Mouse (Mus musculus) forebrain, embryonic 13.5 days (tissue): ENCODE results near the gene Sptlc2. TPM values are rescaled to one million over a fixed set of nuclear protein-coding genes. Genes with fewer than 3 reads are reported as not detected.

Source experiments
- ATAC-seq: fragments of 200-750 bp; cut with Nextera tagmentation; 2 replicates; pipeline ENCODE4 v1.8.0; 2017
- H3K27ac ChIP-seq: fragments of 300-500 bp; sonication (generic); 2 replicates; pipeline ENCODE4 v1.5.1; 2015; ENCODE audit warnings: inconsistent platforms, mild to moderate bottlenecking, moderate library complexity
- H3K27me3 ChIP-seq: fragments of 300-500 bp; sonication (generic); 2 replicates; pipeline ENCODE4 v1.6.1; 2015; ENCODE audit warnings: mild to moderate bottlenecking, inconsistent platforms
- H3K36me3 ChIP-seq: fragments of 300-500 bp; sonication (generic); 2 replicates; pipeline ENCODE4 v1.6.1; 2015; ENCODE audit warnings: mild to moderate bottlenecking, inconsistent platforms; ENCODE audit not compliant: poor library complexity, severe bottlenecking
- H3K4me1 ChIP-seq: fragments of 300-500 bp; sonication (generic); 2 replicates; pipeline ENCODE4 v1.6.1; 2015; ENCODE audit warnings: inconsistent platforms
- H3K4me2 ChIP-seq: fragments of 300-500 bp; sonication (generic); 2 replicates; pipeline ENCODE4 v1.6.1; 2015; ENCODE audit warnings: inconsistent platforms, mild to moderate bottlenecking, moderate library complexity
- H3K4me3 ChIP-seq: fragments of 300-500 bp; sonication (generic); 2 replicates; pipeline ENCODE4 v1.5.1; 2015; ENCODE audit warnings: mild to moderate bottlenecking, inconsistent platforms
- H3K9ac ChIP-seq: fragments of 300-500 bp; sonication (generic); 2 replicates; pipeline ENCODE4 v1.6.1; 2015; ENCODE audit warnings: mild to moderate bottlenecking, inconsistent platforms
- H3K9me3 ChIP-seq: fragments of 300-500 bp; sonication (generic); replicated peaks from 2 replicates; pipeline ENCODE4 v1.6.1; 2016; ENCODE audit warnings: inconsistent platforms
- WGBS: fragments of 180-500 bp; shearing (Covaris S2); methylation state at CpG from one replicate; pipeline ENCODE4 v1.1.7; 2015; 5-methylcytosine and 5-hydroxymethylcytosine counted together
- microRNA-seq: library from miRNA; unstranded; fragments of <30 nt; microRNA quantifications from one replicate; pipeline ENCODE4, GENCODE M21; 2016
- polyA plus RNA-seq: library from polyadenylated mRNA; unstranded; fragments of >200 nt; fragmentation: Nextera tagmentation; extraction: Ambion mirVana; gene quantifications from 2 replicates; pipeline ENCODE4 v1.2.1, GENCODE M21; 2015

Sptlc2 gene
- polyA plus RNA-seq, 1 experiment from 2014 or later = 50.1 TPM

DNA sequence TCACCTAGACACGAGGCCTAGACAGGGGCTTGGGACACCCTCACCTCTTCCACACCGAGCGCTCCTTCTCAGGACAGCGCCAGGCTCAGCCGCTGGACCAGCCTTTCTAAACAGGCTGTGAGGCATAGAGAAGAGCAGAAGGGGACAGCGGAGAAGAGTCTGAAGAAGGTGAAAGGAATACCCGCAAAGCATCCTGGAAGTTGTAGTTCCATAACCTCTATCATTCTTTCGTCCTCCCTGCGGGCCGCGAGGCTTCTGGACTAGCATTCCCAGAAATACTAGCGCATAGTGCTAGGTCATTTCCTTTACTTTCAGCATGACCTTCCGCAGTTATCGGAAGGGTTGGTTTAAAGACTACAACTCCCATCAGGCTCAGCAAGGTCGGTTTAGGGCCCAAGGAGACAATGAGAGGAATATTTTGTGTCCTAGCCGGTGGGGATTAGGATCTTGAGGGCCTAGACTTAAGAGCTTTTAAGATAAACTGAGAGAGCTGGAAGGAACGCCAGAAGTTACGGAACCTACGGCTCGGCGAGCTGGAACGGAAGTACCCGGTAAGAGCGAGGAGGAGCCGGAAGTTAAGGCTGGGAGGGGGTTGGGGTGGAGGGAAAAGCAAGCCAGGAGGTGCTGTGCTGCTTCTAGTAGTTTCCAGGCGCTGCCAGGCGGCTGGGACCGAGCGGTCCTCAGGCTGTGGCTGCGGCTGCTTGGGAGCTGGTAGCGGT lies 121.9 kb downstream of the Sptlc2 start, which contains the start of the genes Vipas39 and Ahsa1:
Vipas39 (minus strand) TSS at position 149 of the 719 bp plus-strand sequence.
Ahsa1 (plus strand) TSS at position 372 of the 719 bp plus-strand sequence.
- H3K4me2 ChIP-seq = peak within 1 kb of the TSS; percentile 97
- H3K4me3 ChIP-seq = peak within 1 kb of the TSS; percentile 83
- peak within 1 kb of the TSS; percentile 83 for H3K27ac ChIP-seq
- H3K27me3 ChIP-seq = no peaks in the 10 kb centered on the region
- H3K4me1 ChIP-seq = peaks cover 27% of the 10 kb centered on the region
- H3K9ac ChIP-seq = peak within 1 kb of the TSS; percentile 93
- ATAC-seq = peak; percentile 97
- peaks cover 50% of the 10 kb centered on the region for H3K36me3 ChIP-seq
- no peaks in the 10 kb centered on the region for H3K9me3 ChIP-seq
- WGBS = under 1% methylated on average over 31 of the region's 31 CpGs

GRCm38 (mm10) chr12:87265444-87265843 lies 122.7 kb downstream of the Sptlc2 start:
- no peak for ATAC-seq
- Histone ChIP-seq H3K4me3 (peak overlapping the region; percentile 83), H3K27me3 (no peaks in the 10 kb centered on the region), H3K4me1 (peaks cover 27% of the 10 kb centered on the region), H3K9me3 (no peaks in the 10 kb centered on the region), H3K36me3 (peaks cover 50% of the 10 kb centered on the region), H3K27ac (peak overlapping the region; percentile 71), H3K9ac (peak overlapping the region; percentile 90), H3K4me2 (peak overlapping the region; percentile 67)
- WGBS = 22% methylated on average over 11 of the region's 11 CpGs

GRCm38 (mm10) chr12:87260562-87260961 lies 127.6 kb downstream of the Sptlc2 start:
- H3K9me3 ChIP-seq = no peaks in the 10 kb centered on the region
- peaks cover 12% of the 10 kb centered on the region for H3K4me1 ChIP-seq
- no peak overlapping the region for H3K9ac ChIP-seq
- peaks cover 76% of the 10 kb centered on the region for H3K36me3 ChIP-seq
- H3K4me2 ChIP-seq = no peak overlapping the region
- ATAC-seq = no peak
- no peak overlapping the region for H3K4me3 ChIP-seq
- H3K27me3 ChIP-seq = no peaks in the 10 kb centered on the region
- H3K27ac ChIP-seq = no peak overlapping the region
- 98% methylated on average over 8 of the region's 8 CpGs for WGBS

GRCm38 (mm10) chr12:87256629-87257028 lies 131.5 kb downstream of the Sptlc2 start:
- Histone ChIP-seq H3K4me3 (no peak overlapping the region), H3K9ac (no peak overlapping the region), H3K9me3 (no peaks in the 10 kb centered on the region), H3K27me3 (no peaks in the 10 kb centered on the region), H3K36me3 (peaks cover 95% of the 10 kb centered on the region), H3K4me2 (no peak overlapping the region), H3K4me1 (no peaks in the 10 kb centered on the region), H3K27ac (no peak overlapping the region)
- WGBS = 91% methylated on average over 5 of the region's 5 CpGs
- ATAC-seq = no peak

Small RNAs within 50 kb of the gene (microRNA-seq; reads per million reads assigned to microRNA genes)
- gene Gm47293 (not detected), gene Mir3068 (31.4 reads per million, percentile 37 among the genes with 10 or more reads in this experiment)

Other genes with a start within 250 kb of the Sptlc2 start
- 27.2 and 29.5 TPM in 2 replicates for gene Gstz1, start 241.2 kb downstream of the Sptlc2 start, polyA plus RNA-seq
- gene Pomt2, start 240.4 kb downstream of the Sptlc2 start, polyA plus RNA-seq = 10.5 and 12.0 TPM in 2 replicates
- 1.3 and 2.5 TPM in 2 replicates for gene Samd15, start 188.6 kb downstream of the Sptlc2 start, polyA plus RNA-seq
- 2.6 and 3.5 TPM in 2 replicates for gene Tmed8, start 187.9 kb downstream of the Sptlc2 start, polyA plus RNA-seq
- 1.5 and 1.6 TPM in 2 replicates for gene Noxred1, start 149.6 kb downstream of the Sptlc2 start, polyA plus RNA-seq
- gene Vipas39, start 122.1 kb downstream of the Sptlc2 start, polyA plus RNA-seq = 68.8 and 73.3 TPM in 2 replicates
- 216 and 228 TPM in 2 replicates for gene Ahsa1, start 121.9 kb downstream of the Sptlc2 start, polyA plus RNA-seq
- 1.5 and 2.6 TPM in 2 replicates for gene Ism2, start 88.7 kb downstream of the Sptlc2 start, polyA plus RNA-seq
- 327 and 345 TPM in 2 replicates for gene Slirp, start 55.5 kb upstream of the Sptlc2 start, polyA plus RNA-seq
- 47.2 and 56.5 TPM in 2 replicates for gene Alkbh1, start 55.7 kb upstream of the Sptlc2 start, polyA plus RNA-seq
- gene Snw1, start 83.9 kb upstream of the Sptlc2 start, polyA plus RNA-seq = 146 and 151 TPM in 2 replicates
- not detected in 2 replicates for gene Gm5788, start 106.4 kb upstream of the Sptlc2 start, polyA plus RNA-seq
- not detected in 2 replicates for gene Gm8300, start 126.0 kb upstream of the Sptlc2 start, polyA plus RNA-seq
- gene Oog1, start 214.3 kb upstream of the Sptlc2 start, polyA plus RNA-seq = not detected in 2 replicates
- gene Gm4027, start 230.5 kb upstream of the Sptlc2 start, polyA plus RNA-seq = not detected in 2 replicates